Mouse (Mus musculus) cerebellum, postnatal 36 days (tissue): ENCODE measurements around the gene Zzef1.
A peak's percentile ranks its signal among the peaks of the same experiment; 100 is the strongest.
"Not testable (repeated sequence)": the region's sequence is repeated elsewhere in the genome, so short reads cannot be mapped to it uniquely, and the experiment has no call there.

Experiments used
- DNase-seq, 2 experiments: peaks; one replicate each; pipeline ENCODE4 v3.0.0; 2021 to 2022; ENCODE audit warnings: mixed read lengths in 2 of 2

Zzef1 gene

GRCm38 (mm10) chr11:72795455-72796295 is at the start of gene Zzef1, which contains the start of gene Cyb5d2:
TSS of gene Zzef1 (plus strand) at chr11:72796226.
TSS of gene Cyb5d2 (minus strand) at chr11:72796142.
- peak; percentile 94 for DNase-seq

GRCm38 (mm10) chr11:72751956-72752355 is 44.1 kb upstream of the Zzef1 start:
- DNase-seq = no peak

- DNase-seq = peak; percentile 31 to 39
These were observed 37.7 kb upstream of the Zzef1 start for GRCm38 (mm10) chr11:72758316-72758715.

DNA sequence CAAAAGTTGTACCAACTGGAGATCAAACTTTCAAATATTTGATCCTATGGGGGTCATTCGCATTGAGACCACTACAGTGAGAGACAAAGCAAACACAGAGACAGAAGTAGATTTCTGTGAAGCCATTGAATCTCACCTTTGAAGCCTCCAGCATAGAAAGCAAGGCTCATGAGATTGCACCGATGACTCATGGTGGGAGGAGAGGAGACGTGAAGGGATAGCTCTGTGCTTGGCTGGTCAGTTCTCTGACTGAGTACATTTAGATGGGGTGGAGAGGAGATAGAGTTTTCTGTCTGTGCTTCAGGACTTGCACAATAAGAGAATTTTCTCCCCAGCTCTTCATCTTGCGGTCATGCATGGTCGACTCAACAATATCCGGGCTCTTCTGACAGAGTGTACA is 36.4 kb upstream of the Zzef1 start:
- DNase-seq = no peak

DNA sequence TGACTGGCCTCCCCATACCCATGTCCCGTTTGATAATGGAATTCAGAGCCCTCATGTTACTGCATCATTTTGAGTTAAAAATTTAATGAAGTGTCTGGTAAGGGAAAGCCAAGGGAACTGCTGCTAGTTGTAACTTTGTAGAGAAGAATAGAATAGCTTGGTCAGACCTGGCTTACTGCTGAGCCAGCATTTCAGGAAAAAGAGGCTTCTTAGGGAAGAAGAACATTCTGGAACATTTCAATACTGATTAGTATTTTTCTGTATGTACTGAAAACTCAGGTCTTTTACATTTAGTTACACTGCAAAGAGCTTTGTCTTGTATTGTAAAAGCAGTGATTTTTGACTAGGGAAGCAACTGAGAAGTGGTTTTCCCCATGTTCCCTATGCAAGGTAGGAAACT is 35.2 kb upstream of the Zzef1 start:
- DNase-seq = no peak

GRCm38 (mm10) chr11:72764270-72764669 is 31.8 kb upstream of the Zzef1 start:
- DNase-seq = no peak

- no peak for DNase-seq
These were observed 28.3 kb upstream of the Zzef1 start for GRCm38 (mm10) chr11:72767716-72768115.

- DNase-seq = no peak
These were observed 27.0 kb upstream of the Zzef1 start for GRCm38 (mm10) chr11:72769061-72769460.

DNA sequence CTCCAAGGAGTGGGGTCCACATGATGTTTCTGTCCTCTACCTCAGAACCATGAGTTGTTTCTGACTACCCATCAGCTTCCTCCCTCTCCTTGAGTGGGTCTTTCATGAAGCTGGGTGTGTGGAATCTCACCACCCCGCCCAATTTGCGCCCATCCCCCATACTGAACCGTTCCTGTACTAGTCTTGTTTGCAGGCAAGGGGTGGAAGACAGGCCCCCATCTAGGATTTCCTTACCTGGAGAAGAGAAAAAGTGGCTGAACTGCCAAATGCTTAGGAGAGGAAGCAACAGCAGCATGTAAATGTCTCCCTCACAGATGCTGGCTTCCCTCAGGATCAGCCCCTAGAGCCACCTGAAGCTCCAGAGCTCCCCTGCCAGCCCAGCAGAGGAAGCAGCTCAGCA is 25.7 kb upstream of the Zzef1 start:
- DNase-seq = no peak

GRCm38 (mm10) chr11:72770816-72771215 is 25.2 kb upstream of the Zzef1 start:
- DNase-seq = no peak

DNA sequence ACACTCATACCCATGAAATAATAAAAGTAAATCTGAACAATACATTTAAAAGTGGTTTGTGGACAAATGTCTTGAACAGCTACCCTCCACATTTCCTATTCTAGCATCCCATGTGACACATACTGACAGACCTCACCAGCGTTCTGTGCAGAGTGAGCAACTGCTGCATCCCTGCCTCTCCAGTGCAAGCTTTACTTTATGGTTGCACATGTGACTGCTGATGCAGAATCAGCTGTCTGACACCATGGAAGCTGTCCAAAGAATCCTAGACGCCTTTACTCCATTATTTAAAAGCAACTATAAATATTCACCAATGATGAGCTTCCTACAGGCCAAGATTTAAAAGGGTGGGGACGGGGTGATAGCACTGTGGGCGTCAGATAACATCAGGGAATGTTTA is 24.6 kb upstream of the Zzef1 start:
- no peak for DNase-seq

DNA sequence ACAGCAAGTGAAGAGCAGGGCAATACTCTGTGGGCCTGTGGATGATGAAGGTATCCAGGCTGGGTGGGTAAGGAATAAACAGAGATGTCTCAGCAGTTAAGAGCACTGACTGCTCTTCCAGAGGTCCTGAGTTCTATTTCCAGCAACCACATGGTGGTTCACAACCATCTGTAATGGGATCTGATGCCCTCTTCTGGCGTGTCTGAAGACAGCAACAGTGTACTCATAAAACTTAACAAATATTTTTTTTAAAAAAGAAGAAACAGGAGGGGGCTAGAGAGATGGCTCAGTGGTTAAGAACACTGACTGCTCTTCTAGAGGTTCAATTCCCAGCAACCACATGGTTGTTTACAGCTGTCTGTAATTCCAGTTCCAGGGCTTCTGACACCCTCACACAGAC is 23.4 kb upstream of the Zzef1 start:
- DNase-seq = not testable (repeated sequence)

DNA sequence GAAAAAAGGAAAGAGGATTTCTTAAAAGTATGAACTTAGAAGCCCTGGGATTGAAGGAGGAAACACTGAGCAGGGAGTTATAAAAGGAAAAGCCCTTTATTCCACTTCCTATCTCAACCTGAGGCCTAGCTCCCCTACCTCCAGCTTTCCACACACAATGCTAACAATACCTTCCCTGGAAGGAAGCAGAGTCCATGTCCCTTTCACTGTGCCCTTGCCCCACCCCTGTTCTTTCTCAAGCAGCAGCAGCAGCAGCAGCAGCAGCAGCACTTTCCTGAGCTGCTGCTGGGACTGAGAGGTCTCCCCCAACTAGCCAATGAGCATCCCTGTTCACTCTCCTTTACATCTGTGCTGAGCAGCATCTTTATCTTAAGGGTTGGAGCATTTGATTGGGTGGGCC is 17.1 kb upstream of the Zzef1 start:
- DNase-seq = no peak

DNA sequence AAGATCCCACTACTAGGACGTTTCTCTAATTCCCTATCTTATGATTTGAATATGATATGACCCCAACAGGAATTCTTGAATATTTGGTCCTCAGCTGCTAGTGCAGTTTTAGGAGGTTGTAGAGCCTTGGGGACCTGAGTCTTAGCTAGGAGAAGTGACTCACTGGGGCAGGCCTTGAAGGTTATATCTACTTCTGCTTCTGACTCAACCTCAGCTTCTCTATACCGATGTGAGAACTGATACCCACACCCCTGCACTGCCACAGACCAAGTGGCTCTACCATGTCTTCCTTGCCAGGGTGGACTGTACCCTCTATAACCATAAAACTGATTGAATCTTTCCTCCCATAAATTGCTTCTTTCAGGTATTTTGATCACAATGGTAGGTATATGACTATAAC is 13.9 kb upstream of the Zzef1 start:
- DNase-seq = no peak

GRCm38 (mm10) chr11:72782503-72782902 is 13.5 kb upstream of the Zzef1 start:
- DNase-seq = no peak

- DNase-seq = no peak
These were observed 4.0 kb upstream of the Zzef1 start for GRCm38 (mm10) chr11:72792033-72792432.

GRCm38 (mm10) chr11:72795149-72795454 is 924 bp upstream of the Zzef1 start:
- DNase-seq = no peak

DNA sequence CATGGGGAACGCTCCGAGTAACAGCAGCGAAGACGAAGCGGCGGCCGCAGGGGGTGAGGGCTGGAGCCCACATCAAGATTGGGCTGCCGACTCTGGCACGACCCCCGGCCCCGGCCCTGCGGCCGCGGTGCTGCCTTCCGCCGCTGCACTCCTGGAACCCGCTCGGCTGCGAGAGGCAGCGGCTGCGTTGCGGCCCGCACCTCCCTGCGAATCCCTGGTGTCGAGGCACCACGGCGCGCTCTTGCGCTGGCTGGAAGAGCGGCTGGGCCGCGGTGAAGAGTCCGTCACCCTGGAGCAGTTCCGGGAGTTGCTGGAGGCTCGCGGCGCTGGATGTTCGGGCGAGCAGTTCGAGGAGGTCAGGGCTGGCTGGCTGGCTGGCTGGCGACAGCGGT is 266 bp downstream of the Zzef1 start:
- no peak for DNase-seq

- DNase-seq = no peak
These were observed 830 bp downstream of the Zzef1 start for GRCm38 (mm10) chr11:72796773-72797338.

DNA sequence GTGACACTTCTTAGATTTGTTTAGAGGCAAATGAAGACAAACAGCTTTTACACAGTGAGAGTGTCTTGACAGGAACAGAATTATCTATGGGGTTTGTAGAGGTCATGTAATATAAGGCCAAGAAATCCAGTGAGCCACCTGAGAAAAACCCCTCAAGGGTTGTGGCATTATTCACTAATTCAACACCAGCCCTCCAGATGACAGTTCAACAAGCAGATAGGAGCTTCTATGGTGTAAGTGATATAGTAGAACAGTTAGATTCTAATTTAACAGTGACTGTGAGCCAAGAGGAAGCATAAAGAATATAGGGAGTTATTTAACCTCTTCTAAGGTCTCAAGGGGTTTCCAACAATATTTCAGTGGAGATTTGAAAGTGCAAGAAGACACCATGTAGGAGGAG is 2.1 kb downstream of the Zzef1 start:
- no peak for DNase-seq

DNA sequence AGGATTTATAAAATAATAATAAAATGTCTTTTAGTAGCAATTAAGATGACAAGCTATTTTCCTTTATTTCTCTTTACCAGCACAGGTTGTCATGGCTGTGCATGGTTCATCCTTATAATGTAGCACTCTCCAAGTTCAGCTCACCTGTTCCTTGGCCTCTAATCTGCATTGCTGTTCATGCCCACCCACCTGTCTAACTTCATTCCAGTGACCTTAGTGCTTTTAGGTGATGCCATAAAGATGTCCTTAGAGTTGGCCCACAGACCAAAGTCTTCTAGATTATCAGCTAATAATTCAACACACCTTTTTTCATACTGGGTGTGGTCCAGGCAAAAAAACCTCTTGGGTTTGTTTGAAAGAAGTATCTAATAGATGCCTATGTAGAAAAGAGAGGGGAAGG is 5.2 kb downstream of the Zzef1 start:
- no peak for DNase-seq

GRCm38 (mm10) chr11:72803038-72803437 is 7.0 kb downstream of the Zzef1 start:
- no peak for DNase-seq

GRCm38 (mm10) chr11:72804586-72804985 is 8.6 kb downstream of the Zzef1 start:
- no peak for DNase-seq

DNA sequence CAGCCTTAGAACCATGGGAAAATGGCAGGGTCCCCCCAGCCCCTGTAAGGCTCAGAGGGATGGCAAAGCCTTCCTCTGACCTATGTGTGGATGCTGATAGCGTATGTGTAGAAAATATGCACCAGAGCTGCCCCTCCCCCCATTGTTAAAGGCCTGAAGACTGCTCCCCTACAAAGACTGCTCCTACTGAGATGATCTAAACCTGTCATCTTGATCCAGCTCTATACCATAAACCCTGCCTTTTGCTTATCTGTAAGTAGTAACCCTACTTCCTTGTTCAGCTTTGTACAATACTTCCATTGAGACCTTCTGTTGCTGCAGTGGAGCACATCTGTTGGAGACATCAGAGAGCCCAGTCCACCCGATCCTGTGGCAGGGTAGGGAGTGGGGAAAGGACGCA is 9.2 kb downstream of the Zzef1 start:
- DNase-seq = no peak

GRCm38 (mm10) chr11:72806556-72806955 is 10.5 kb downstream of the Zzef1 start:
- DNase-seq = peak; percentile 32 to 39
